Mouse (Mus musculus): ENCODE measurements at regions not wholly inside any gene's neighbourhood (a gene's known extent, or its start where the extent isn't known, plus 50 kb on each side); places are given as distances from the start of the nearest gene placed in this dataset.

DNA sequence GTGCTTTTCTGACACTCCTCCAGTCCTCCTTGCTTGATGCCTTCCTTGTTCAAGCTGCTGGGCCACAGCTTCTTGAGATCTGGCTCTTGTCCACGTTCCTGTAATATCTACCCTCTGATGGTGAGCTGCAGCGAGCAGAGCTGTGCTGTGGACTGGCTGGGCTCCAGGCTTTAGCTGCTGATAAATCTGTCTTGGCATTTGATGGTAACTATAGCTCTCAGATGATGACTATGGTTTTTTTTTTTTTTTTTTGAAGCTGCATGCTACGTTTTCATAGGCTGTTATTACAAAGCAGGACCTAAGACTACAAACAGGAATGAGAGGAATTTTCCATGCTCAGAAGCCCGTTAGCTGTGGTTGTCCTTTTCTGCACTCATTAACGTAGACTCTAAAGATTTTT, 352.3 kb downstream of the Nup35 start:
- TF ChIP-seq CTCF (conservative IDR thresholded peaks at IDR 0.05; ENCODE audit: insufficient read depth, insufficient read length, low read depth, low read length) (no peak), POLR2A (IDR thresholded peaks at IDR 0.05; ENCODE audit: low read depth, low read length) (no peak)
